Mouse (Mus musculus) spleen, adult 2 months (tissue): Measurements from ENCODE around the gene 1700025C18Rik. TPM values are rescaled to one million over a fixed set of nuclear protein-coding genes. Genes with fewer than 3 reads are reported as not detected.

ENCODE experiments used
- DNase-seq, 2 experiments: peaks; one replicate each; pipeline versions ENCODE4 v3.0.0 to v3.0.0-alpha.2; 2012 to 2021; ENCODE audit warnings: low spot score in 2 of 2, low read depth in 1 of 2
- H3K27ac ChIP-seq: fragments of 200-500 bp; 2 replicates; pipeline ENCODE4 v1.5.1; 2012; ENCODE audit warnings: low read length, inconsistent platforms; ENCODE audit not compliant: insufficient read depth
- H3K27me3 ChIP-seq: fragments of 200-500 bp; 2 replicates; pipeline ENCODE4 v1.6.1; 2012; ENCODE audit warnings: mild to moderate bottlenecking, moderate library complexity, low read length, inconsistent platforms; ENCODE audit not compliant: control insufficient read depth, insufficient read depth
- H3K36me3 ChIP-seq: fragments of 200-500 bp; 2 replicates; pipeline ENCODE4 v1.6.1; 2012; ENCODE audit warnings: mild to moderate bottlenecking, low read length, inconsistent platforms; ENCODE audit not compliant: control insufficient read depth, insufficient read depth
- H3K4me1 ChIP-seq: fragments of 200-500 bp; 2 replicates; pipeline ENCODE4 v1.6.1; 2011; ENCODE audit warnings: inconsistent platforms; ENCODE audit not compliant: control insufficient read depth, insufficient read depth, insufficient read length
- H3K4me3 ChIP-seq: fragments of 200-500 bp; 2 replicates; pipeline ENCODE4 v1.5.1; 2011; ENCODE audit warnings: mild to moderate bottlenecking, inconsistent platforms; ENCODE audit not compliant: insufficient read depth, insufficient read length; ENCODE audit errors: extremely low read depth
- CTCF ChIP-seq: fragments of 200-500 bp; IDR thresholded peaks from 2 replicates; pipeline ENCODE4 v1.5.1; 2011; ENCODE audit warnings: mild to moderate bottlenecking, inconsistent platforms; ENCODE audit not compliant: insufficient read depth, insufficient read length, insufficient replicate concordance; ENCODE audit errors: extremely low read depth
- POLR2A ChIP-seq: fragments of 200-500 bp; IDR thresholded peaks from 2 replicates; pipeline ENCODE4 v1.6.1; 2011; ENCODE audit warnings: low read depth, low read length, inconsistent platforms
- WGBS: fragments of 180-500 bp; shearing (Covaris S2); methylation state at CpG from one replicate; pipeline ENCODE4 v1.1.7; 2018; 5-methylcytosine and 5-hydroxymethylcytosine counted together
- polyA plus RNA-seq: library from polyadenylated mRNA; depleted of rRNA; stranded (reverse); fragments of >200 nt; gene quantifications from 2 replicates; pipeline ENCODE4 v1.2.3, GENCODE M21; 2012

The 1700025C18Rik gene
- polyA plus RNA-seq, 1 experiment, result not detected

GRCm38 (mm10) chr2:165070096-165070816 lies 20.3 kb downstream of the 1700025C18Rik start:
- Histone ChIP-seq H3K36me3 (peaks cover 8% of the 10 kb centered on the region), H3K4me1 (no peaks in the 10 kb centered on the region; the same call in 1 of the 2 replicates), H3K4me3 (no peak overlapping the region), H3K27me3 (no peaks in the 10 kb centered on the region), H3K27ac (no peak overlapping the region)
- DNase-seq, result peak; percentile 19 to 33
- 33% methylated on average over 23 of the region's 23 CpGs for WGBS
- TF ChIP-seq CTCF (no peak), POLR2A (no peak)

GRCm38 (mm10) chr2:165068806-165069205 lies 21.7 kb downstream of the 1700025C18Rik start:
- peaks cover 11% of the 10 kb centered on the region for H3K36me3 ChIP-seq
- H3K4me1 ChIP-seq, result no peaks in the 10 kb centered on the region; the same call in 1 of the 2 replicates
- no peaks in the 10 kb centered on the region for H3K27me3 ChIP-seq
- 80% methylated on average over 2 of the region's 2 CpGs for WGBS
- TF ChIP-seq POLR2A (no peak), CTCF (no peak)
- H3K27ac ChIP-seq, result no peak overlapping the region
- DNase-seq, result no peak
- H3K4me3 ChIP-seq, result no peak overlapping the region

DNA sequence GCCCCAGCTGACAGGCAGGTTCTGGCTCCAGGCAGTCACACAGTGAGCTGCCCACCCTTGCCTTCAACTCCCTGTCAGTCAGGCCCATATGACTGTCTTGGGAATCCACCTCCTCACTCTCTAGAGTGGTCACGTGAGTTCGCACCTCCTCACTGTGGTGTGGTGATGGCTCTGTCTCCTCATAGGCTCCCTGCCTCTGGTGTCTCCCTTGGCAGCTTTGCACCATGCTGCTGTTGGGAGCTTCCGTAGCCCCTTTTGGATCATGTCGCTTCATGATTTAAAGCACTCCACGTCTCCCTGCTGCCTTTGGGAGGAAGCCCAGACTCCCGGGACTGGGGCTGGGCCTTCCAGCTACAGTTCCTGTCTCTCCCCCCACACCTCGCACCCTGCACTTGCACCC lies 26.1 kb downstream of the 1700025C18Rik start:
- no peaks in the 10 kb centered on the region for H3K27me3 ChIP-seq
- DNase-seq, result no peak
- H3K27ac ChIP-seq, result no peak overlapping the region
- WGBS, result 78% methylated on average over 7 of the region's 7 CpGs
- peaks cover 20% of the 10 kb centered on the region for H3K36me3 ChIP-seq
- TF ChIP-seq POLR2A (no peak), CTCF (no peak)
- no peak overlapping the region for H3K4me3 ChIP-seq
- H3K4me1 ChIP-seq, result peaks cover 12% of the 10 kb centered on the region; the same call in 1 of the 2 replicates

DNA sequence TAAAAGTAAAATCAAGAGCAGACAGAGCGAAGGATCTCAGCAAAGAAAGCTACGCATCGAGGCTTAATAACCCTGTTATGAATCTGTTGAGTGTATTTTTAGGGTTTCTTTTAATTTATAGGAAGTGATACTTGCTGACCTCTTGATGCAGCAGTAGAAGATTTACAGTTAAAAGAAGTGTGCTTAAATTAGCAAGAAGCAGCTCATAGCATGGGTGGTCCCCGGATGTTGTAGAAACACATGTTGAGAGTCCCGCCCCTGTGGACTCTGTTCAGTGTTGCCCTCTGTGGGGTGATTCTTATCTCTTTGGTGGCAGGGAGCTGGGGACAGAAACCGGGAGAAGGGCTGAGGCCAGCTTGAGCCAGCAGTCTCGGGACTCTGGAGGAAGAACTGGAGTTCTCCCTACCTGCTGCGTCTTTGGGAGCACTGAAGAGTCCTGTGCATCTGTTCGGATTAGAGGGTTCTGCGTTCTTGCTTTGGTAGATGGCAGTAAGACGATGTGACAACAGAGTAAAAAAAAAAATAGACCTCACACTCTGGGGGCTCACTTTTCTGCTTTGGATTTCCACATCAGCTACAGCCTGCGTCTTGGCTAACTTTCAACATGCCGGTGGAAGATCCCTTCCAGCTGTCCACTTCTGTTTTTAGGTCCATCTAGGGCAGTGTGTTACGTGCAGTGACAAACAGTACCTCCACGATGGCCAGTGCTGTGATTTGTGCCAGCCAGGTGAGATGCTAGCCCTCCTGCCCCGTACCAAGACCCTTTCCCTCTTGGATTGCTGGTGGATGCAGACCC lies 28.7 kb downstream of the 1700025C18Rik start:
- peaks cover 20% of the 10 kb centered on the region for H3K36me3 ChIP-seq
- H3K27me3 ChIP-seq, result no peaks in the 10 kb centered on the region
- TF ChIP-seq CTCF (no peak), POLR2A (no peak)
- H3K4me1 ChIP-seq, result peaks cover 20% of the 10 kb centered on the region; the same call in 1 of the 2 replicates
- H3K27ac ChIP-seq, result peak overlapping the region; percentile 55
- DNase-seq, result peak in 1 of 2 experiments; percentile 55
- 58% methylated on average over 16 of the region's 16 CpGs for WGBS
- no peak overlapping the region for H3K4me3 ChIP-seq

DNA sequence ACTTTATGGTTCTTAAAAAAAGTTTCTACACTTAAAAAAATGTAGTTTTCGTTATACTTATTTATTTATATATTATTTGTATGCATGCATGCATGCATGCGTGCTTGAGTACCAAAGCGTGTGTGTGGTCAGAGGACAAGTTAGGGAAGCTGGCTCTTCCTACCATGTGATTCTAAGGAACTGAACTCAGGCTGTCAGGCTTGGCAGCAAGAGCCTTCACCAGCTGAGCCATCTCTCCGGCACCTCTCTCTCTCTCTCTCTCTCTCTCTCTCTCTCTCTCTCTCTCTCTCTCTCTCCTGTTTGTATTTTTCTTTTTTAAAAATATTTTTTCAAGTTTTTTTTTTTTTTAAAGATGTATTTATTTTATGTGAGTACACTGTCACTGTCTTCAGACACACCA lies 30.6 kb downstream of the 1700025C18Rik start:
- WGBS, result 67% methylated on average over 4 of the region's 4 CpGs
- Histone ChIP-seq H3K4me1 (peaks cover 22% of the 10 kb centered on the region; the same call in 1 of the 2 replicates), H3K36me3 (peaks cover 12% of the 10 kb centered on the region; the same call in 1 of the 2 replicates), H3K27ac (no peak overlapping the region), H3K4me3 (no peak overlapping the region), H3K27me3 (no peaks in the 10 kb centered on the region)
- TF ChIP-seq CTCF, result no peak
- no peak for TF ChIP-seq POLR2A
- no peak for DNase-seq

- Histone ChIP-seq H3K27me3 (no peaks in the 10 kb centered on the region), H3K4me1 (peaks cover 18% of the 10 kb centered on the region; the same call in 1 of the 2 replicates), H3K4me3 (peak overlapping the region; percentile 69), H3K36me3 (no peaks in the 10 kb centered on the region), H3K27ac (peak overlapping the region; percentile 82)
- WGBS, result 37% methylated on average over 14 of the region's 14 CpGs
- TF ChIP-seq POLR2A (no peak), CTCF (0 out of 2 replicates have a peak, but pooled peaks have one; percentile 5)
- DNase-seq, result peak; percentile 63 to 70
Observed at GRCm38 (mm10) chr2:165056377-165057085, 34.0 kb downstream of the 1700025C18Rik start.
